Mouse (Mus musculus) ovary, adult 18-20 months (tissue): ENCODE measurements at regions not wholly inside any gene's neighbourhood (a gene's known extent, or its start where the extent isn't known, plus 50 kb on each side); places are given as distances from the start of the nearest gene placed in this dataset.
A peak's percentile ranks its signal among the peaks of the same experiment; 100 is the strongest.
"Not testable (repeated sequence)": the region's sequence is repeated elsewhere in the genome, so short reads cannot be mapped to it uniquely, and the experiment has no call there.

ENCODE experiments used
- DNase-seq: peaks from one replicate; pipeline ENCODE4 v3.0.0; 2022; ENCODE audit warnings: low spot score, mixed read lengths

DNA sequence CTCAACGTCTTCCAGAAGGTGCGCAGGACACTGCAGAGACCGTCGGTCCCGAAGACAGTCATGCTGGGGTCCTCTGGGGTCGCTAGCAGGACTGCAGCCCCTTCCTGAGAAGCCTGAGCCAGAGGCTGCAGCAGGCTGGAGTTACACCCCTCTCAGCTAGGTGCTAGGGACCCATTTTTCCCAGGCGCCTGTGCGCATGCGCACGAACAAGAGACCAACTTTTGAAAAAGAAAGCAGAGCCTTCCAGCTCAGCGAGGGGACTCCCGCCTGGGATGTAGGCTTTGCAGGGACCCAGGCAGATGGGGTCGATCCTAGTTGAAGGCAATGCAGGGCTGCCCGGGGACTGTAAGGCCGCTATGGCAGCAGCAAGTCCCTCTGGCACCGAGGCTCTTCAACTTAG lies 104.7 kb upstream of the Atg7 start:
- DNase-seq, result not testable (repeated sequence)

DNA sequence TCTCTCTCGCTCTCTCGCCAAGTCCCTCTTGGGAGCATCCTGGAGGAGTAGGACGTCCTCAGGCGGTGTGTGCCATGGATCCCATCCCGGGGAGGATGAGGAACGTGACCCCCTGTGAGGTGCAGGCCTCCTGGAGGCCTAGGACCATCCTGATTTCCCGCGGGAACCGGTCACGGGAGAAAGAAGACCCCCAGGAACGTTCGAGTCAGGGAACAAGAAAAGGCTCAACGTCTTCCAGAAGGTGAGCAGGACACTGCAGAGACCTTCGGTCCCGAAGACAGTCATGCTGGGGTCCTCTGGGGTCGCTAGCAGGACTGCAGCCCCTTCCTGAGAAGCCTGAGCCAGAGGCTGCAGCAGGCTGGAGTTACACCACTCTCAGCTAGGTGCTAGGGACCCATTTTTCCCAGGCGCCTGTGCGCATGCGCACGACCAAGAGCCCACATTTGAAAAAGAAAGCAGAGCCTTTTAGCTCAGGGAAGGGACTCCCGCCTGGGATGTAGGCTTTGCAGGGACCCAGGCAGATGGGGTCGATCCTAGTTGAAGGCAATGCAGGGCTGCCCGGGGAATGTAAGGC lies 92.7 kb upstream of the Atg7 start:
- DNase-seq, result not testable (repeated sequence)

GRCm38 (mm10) chr6:114553072-114553471 lies 89.8 kb upstream of the Atg7 start:
- DNase-seq, result not testable (repeated sequence)

DNA sequence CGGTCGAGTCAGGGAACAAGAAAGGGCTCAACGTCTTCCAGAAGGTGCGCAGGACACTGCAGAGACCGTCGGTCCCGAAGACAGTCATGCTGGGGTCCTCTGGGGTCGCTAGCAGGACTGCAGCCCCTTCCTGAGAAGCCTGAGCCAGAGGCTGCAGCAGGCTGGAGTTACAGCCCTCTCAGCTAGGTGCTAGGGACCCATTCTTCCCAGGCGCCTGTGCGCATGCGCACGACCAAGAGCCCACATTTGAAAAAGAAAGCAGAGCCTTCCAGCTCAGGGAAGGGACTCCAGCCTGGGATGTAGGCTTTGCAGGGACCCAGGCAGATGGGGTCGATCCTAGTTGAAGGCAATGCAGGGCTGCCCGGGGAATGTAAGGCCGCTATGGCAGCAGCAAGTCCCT lies 87.7 kb upstream of the Atg7 start:
- DNase-seq, result not testable (repeated sequence)

DNA sequence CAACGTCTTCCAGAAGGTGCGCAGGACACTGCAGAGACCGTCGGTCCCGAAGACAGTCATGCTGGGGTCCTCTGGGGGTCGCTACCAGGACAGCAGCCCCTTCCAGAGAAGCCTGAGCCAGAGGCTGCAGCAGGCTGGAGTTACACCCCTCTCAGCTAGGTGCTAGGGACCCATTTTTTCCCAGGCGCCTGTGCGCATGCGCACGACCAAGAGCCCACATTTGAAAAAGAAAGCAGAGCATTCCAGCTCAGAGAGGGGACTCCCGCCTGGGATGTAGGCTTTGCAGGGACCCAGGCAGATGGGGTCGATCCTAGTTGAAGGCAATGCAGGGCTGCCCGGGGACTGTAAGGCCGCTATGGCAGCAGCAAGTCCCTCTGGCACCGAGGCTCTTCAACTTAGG lies 65.6 kb upstream of the Atg7 start:
- DNase-seq, result peak; percentile 38
